Mouse (Mus musculus): ENCODE results near the gene Lalba.

DNA sequence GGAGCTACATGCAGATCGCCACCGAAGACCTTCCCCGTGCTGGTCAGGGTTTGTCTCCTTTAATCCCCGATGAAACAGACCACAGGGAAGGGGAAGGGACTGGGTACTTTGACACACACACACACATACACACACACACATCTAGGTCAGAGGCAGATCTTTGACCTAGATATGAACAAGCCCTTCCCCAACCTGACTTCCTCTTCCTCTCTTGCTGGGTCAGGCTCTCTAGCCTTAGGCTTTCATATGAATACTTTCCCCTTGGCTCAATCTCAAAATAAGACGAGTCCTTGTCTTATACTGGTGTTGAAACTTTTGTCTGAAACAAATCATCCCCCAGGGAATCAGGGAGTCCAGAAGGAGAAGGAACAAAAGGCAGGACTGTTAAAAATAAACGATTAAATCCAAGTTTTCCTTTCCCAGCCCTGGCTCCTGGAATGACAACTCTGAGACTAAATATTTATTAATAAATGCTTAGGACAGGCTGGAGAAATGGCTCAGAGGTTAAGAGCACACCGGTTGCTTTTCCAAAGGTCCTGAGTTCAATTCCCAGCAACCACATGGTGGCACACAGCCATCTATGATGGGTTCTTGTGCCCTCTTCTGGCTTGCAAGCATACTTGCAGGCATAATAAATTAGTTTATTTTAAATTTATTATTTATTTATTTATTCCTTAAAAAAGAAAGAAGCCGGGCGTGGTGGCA lies 23.9 kb upstream of the Lalba start:
- no peak for TF ChIP-seq CTCF (conservative IDR thresholded peaks at IDR 0.05; ENCODE audit: insufficient read depth, insufficient read length, low read depth, low read length)
- TF ChIP-seq POLR2A (IDR thresholded peaks at IDR 0.05; ENCODE audit: low read depth, low read length): no peak

Measured in kidney, adult 2 months (tissue).